Mouse (Mus musculus) intestine, embryonic 15.5 days (tissue): Measurements from ENCODE around the gene Bicc1. TPM values are rescaled to one million over a fixed set of nuclear protein-coding genes. Genes with fewer than 3 reads are reported as not detected.
"Not testable (repeated sequence)": the region's sequence is repeated elsewhere in the genome, so short reads cannot be mapped to it uniquely, and the experiment has no call there.

Experiments
- ATAC-seq: fragments of 200-750 bp; cut with Nextera tagmentation; 2 replicates; pipeline ENCODE4 v1.8.0; 2017; ENCODE audit warnings: moderate TSS enrichment, moderate library complexity
- H3K27ac ChIP-seq: fragments of 300-500 bp; sonication (generic); 2 replicates; pipeline ENCODE4 v1.5.1; 2015; ENCODE audit warnings: mild to moderate bottlenecking, inconsistent platforms
- H3K27me3 ChIP-seq: fragments of 300-500 bp; sonication (generic); replicated peaks from 2 replicates; pipeline ENCODE4 v1.6.1; 2015; ENCODE audit warnings: inconsistent platforms
- H3K36me3 ChIP-seq: fragments of 300-500 bp; sonication (generic); 2 replicates; pipeline ENCODE4 v1.6.1; 2015; ENCODE audit warnings: inconsistent platforms
- H3K4me1 ChIP-seq: fragments of 300-500 bp; sonication (generic); replicated peaks from 2 replicates; pipeline ENCODE4 v1.6.1; 2015; ENCODE audit warnings: inconsistent platforms
- H3K4me2 ChIP-seq: fragments of 300-500 bp; sonication (generic); replicated peaks from 2 replicates; pipeline ENCODE4 v1.6.1; 2015; ENCODE audit warnings: mild to moderate bottlenecking, inconsistent platforms
- H3K4me3 ChIP-seq: fragments of 300-500 bp; sonication (generic); replicated peaks from 2 replicates; pipeline ENCODE4 v1.5.1; 2015; ENCODE audit warnings: inconsistent platforms
- H3K9ac ChIP-seq: fragments of 300-500 bp; sonication (generic); 2 replicates; pipeline ENCODE4 v1.6.1; 2015; ENCODE audit warnings: inconsistent platforms
- H3K9me3 ChIP-seq: fragments of 300-500 bp; sonication (generic); 2 replicates; pipeline ENCODE4 v1.6.1; 2016; ENCODE audit warnings: inconsistent platforms
- WGBS: fragments of 180-500 bp; shearing (Covaris S2); methylation state at CpG from one replicate; pipeline ENCODE4 v1.1.7; 2015; 5-methylcytosine and 5-hydroxymethylcytosine counted together
- polyA plus RNA-seq: library from polyadenylated mRNA; unstranded; fragments of >200 nt; fragmentation: Nextera tagmentation; extraction: Ambion mirVana; gene quantifications from 2 replicates; pipeline ENCODE4 v1.2.1, GENCODE M21; 2015

The Bicc1 gene
- polyA plus RNA-seq, 1 experiment from 2014 or later = 19.3 TPM

DNA sequence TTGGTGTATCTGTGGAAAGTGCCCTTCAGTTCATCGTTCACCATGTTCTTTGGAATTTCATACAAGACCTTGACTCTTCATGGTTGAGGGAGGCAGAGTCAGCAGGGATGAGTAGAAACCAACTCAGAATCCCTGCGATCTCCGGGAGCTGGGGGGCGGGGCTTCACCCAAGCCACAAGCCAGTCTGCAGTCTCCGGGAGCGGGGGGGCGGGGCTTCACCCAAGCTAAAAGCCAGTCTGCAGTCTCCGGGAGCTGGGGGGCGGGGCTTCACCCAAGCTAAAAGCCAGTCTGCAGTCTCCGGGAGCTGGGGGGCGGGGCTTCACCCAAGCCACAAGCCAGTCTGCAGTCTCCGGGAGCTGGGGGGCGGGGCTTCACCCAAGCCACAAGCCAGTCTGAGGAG lies 213.4 kb downstream of the Bicc1 start:
- not testable (repeated sequence) for ATAC-seq, H3K4me1 ChIP-seq, H3K4me2 ChIP-seq, H3K27me3 ChIP-seq, H3K9me3 ChIP-seq, H3K36me3 ChIP-seq, H3K9ac ChIP-seq, H3K27ac ChIP-seq, H3K4me3 ChIP-seq
- WGBS = 94% methylated on average over 13 of the region's 13 CpGs

DNA sequence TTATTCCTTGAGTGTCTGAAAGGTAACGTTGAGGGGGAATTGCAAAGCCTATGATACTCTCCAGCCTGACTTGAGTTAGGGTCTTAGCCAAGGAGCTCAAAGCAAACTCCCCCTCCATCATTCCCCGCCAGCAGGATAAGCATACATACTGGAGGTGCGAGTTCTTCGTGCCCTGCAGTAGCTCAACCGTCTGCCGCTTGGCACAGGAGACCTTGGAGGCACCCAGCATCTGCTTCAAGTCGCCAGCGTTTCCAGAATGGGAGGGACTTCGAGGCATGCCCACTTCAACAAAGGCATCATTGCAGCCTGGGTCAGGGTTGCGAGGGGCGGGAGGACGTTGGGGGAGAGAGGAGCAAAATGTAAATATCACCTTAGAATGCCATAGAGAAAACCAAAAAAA lies 214.4 kb downstream of the Bicc1 start:
- Histone ChIP-seq H3K9me3 (no peaks in the 10 kb centered on the region), H3K36me3 (no peaks in the 10 kb centered on the region), H3K27me3 (no peaks in the 10 kb centered on the region), H3K27ac (no peak overlapping the region), H3K4me3 (no peak overlapping the region), H3K9ac (no peak overlapping the region), H3K4me2 (no peak overlapping the region), H3K4me1 (no peaks in the 10 kb centered on the region)
- ATAC-seq = no peak
- 85% methylated on average over 12 of the region's 12 CpGs for WGBS

DNA sequence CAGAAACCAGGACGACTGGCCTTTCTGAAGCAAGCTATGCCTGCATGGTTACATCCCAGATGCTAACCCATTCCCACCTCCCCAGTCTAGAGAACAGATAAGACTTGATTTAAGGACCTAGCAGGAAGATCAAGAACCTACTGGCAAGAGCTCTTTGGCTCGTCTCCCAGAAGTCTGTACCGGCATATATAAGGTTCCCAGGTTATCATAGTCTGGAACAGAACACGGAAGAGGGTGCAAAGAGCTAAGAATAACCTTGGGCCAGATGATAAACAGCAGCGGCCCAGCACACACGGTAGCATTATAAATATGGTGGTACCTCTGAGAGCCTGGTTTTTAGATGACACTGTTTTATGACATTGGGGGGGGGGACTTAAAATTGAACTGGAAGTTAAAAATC lies 217.9 kb downstream of the Bicc1 start:
- Histone ChIP-seq H3K4me3 (no peak overlapping the region), H3K9ac (no peak overlapping the region), H3K4me1 (no peaks in the 10 kb centered on the region), H3K27ac (no peak overlapping the region), H3K36me3 (no peaks in the 10 kb centered on the region), H3K27me3 (no peaks in the 10 kb centered on the region), H3K9me3 (no peaks in the 10 kb centered on the region), H3K4me2 (no peak overlapping the region)
- ATAC-seq = no peak
- 73% methylated on average over 6 of the region's 6 CpGs for WGBS

DNA sequence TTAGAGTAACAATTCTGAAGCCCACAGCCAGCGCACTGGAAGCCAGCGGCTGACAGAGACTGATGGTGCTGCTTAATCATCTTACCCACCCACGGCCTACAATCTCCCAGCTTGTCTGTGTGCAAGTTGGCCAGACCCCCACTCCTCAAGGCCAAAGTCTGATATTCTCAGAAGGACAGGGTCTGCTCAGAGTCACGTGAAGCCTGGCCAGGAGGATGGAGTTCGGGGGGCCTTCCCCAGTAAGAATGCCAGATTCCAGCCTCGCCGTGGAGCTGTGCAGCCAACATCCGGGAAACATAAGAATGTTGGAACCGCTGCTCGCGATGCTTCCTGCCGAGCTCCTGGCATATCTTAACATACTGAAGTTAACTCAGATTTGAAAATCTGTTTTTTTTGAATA lies 219.7 kb downstream of the Bicc1 start:
- H3K27ac ChIP-seq = no peak overlapping the region
- H3K4me1 ChIP-seq = no peaks in the 10 kb centered on the region
- no peak overlapping the region for H3K9ac ChIP-seq
- H3K4me2 ChIP-seq = no peak overlapping the region
- no peak for ATAC-seq
- H3K4me3 ChIP-seq = no peak overlapping the region
- no peaks in the 10 kb centered on the region for H3K27me3 ChIP-seq
- WGBS = 57% methylated on average over 12 of the region's 12 CpGs
- no peaks in the 10 kb centered on the region for H3K36me3 ChIP-seq
- H3K9me3 ChIP-seq = no peaks in the 10 kb centered on the region

DNA sequence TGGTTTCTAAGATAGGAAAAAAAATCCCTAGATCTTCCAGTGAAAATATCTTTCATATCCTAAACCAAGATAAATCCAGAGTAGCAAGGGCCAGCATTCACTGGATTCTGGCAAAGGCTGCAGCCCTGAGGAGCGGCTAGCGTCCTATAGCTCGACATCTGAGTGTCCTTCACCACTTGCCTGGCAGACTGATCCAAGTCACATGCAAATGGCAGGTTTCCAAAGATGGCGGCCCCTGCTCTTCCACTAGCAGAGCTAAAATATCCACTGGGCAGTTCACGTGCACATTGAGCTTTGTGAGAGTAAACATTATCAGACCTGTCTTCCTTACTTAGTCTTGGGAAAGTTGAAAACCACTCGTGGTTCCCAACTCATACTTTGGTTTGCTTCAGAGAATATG lies 222.1 kb downstream of the Bicc1 start:
- 86% methylated on average over 6 of the region's 6 CpGs for WGBS
- Histone ChIP-seq H3K27me3 (no peaks in the 10 kb centered on the region), H3K4me2 (no peak overlapping the region), H3K27ac (no peak overlapping the region), H3K9me3 (no peaks in the 10 kb centered on the region), H3K4me1 (no peaks in the 10 kb centered on the region), H3K36me3 (no peaks in the 10 kb centered on the region), H3K4me3 (no peak overlapping the region), H3K9ac (no peak overlapping the region)
- ATAC-seq = no peak

DNA sequence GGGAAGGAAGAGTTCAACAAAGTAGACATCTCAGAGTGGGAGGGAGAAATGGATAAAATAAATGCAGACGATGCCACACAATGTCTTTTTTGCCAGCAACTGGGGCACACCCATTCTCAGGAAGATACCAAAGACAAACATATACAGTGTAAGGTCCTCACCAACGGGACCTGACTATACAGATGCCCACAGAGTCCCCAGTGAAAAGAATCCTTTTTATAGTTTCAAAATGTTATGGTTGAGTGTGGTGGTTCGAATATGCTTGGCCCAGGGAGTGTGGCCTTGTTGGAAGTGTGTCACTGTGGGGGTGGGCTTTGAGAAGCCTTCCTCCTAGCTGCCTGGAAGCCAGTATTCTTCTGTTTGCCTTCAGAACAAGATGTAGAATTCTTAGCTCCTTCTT lies 223.5 kb downstream of the Bicc1 start:
- Histone ChIP-seq H3K9ac (no peak overlapping the region), H3K4me2 (no peak overlapping the region), H3K4me1 (no peaks in the 10 kb centered on the region), H3K9me3 (no peaks in the 10 kb centered on the region), H3K36me3 (no peaks in the 10 kb centered on the region), H3K4me3 (no peak overlapping the region), H3K27me3 (no peaks in the 10 kb centered on the region), H3K27ac (no peak overlapping the region)
- 91% methylated on average over 3 of the region's 3 CpGs for WGBS
- no peak for ATAC-seq

DNA sequence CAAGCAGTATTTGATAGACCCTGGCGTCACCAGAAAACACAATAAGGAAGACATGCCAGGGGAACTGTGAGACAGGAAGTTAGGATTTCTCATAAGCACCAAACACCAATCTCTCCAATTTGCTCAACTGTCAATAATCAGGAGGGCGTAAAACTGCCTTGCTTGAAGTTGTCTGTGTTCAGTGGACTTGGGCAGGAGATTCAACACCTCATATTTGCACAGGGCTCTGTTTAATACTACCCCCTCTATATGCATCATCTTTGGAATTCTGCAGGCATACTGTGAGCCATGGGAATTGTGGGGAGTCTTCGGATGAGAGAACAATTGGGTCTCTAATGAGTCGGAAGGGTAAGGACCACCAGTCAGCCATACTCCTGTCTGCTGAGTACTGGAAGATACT lies 233.4 kb downstream of the Bicc1 start:
- no peak overlapping the region for H3K4me3 ChIP-seq
- no peaks in the 10 kb centered on the region for H3K27me3 ChIP-seq
- peaks cover 11% of the 10 kb centered on the region; the same call in 1 of the 2 replicates for H3K36me3 ChIP-seq
- H3K9ac ChIP-seq = no peak overlapping the region
- H3K4me1 ChIP-seq = no peaks in the 10 kb centered on the region
- WGBS = 89% methylated on average over 4 of the region's 4 CpGs
- no peaks in the 10 kb centered on the region for H3K9me3 ChIP-seq
- H3K4me2 ChIP-seq = no peak overlapping the region
- no peak for ATAC-seq
- no peak overlapping the region for H3K27ac ChIP-seq

DNA sequence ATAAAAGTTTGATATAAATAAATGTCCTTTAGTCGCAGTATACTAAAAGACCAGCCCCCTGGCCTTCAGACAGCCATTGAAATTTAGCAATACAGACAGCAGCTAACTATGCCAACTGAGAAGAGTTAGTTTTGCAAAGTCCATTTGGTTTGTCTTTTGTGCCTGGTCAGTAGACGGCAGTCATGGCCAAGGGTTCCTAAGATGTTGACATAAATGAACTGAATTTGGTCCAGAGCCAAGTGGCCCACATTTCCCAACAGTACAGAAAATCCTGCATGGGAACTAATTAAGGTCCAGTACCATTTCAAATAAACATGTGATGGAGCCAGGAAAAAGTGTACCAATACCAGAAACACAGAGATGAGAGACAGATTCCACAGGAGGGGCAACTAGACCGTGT lies 235.2 kb downstream of the Bicc1 start:
- no peak overlapping the region for H3K27ac ChIP-seq
- ATAC-seq = no peak
- no peaks in the 10 kb centered on the region for H3K9me3 ChIP-seq
- no peak overlapping the region for H3K4me2 ChIP-seq
- WGBS = 66% methylated on average over 3 of the region's 3 CpGs
- peaks cover 5% of the 10 kb centered on the region; the same call in 1 of the 2 replicates for H3K36me3 ChIP-seq
- H3K4me3 ChIP-seq = no peak overlapping the region
- H3K27me3 ChIP-seq = no peaks in the 10 kb centered on the region
- H3K9ac ChIP-seq = no peak overlapping the region
- no peaks in the 10 kb centered on the region for H3K4me1 ChIP-seq

DNA sequence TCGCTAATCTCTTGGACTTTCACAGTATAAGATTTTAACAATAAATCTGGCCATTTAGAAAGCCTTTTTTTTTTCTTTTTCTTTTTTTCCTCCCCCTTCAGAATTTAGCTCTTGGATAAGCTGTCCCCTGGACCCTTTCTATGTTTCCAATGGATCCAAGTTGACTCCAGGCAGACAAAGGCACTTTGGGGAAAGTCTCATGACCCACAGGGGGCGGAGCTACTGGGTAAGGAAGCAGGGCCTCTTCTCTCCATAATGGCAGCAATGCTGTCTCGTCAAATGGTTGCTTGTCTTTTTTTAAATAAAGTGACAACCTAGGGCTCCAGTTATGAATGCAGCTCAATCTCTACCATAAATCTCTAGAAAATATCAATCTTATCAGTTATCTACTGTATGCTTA lies 235.6 kb downstream of the Bicc1 start:
- H3K4me2 ChIP-seq = no peak overlapping the region
- no peak overlapping the region for H3K9ac ChIP-seq
- ATAC-seq = no peak
- peaks cover 5% of the 10 kb centered on the region; the same call in 1 of the 2 replicates for H3K36me3 ChIP-seq
- 90% methylated on average over 3 of the region's 3 CpGs for WGBS
- no peaks in the 10 kb centered on the region for H3K4me1 ChIP-seq
- no peak overlapping the region for H3K27ac ChIP-seq
- no peaks in the 10 kb centered on the region for H3K9me3 ChIP-seq
- H3K27me3 ChIP-seq = no peaks in the 10 kb centered on the region
- H3K4me3 ChIP-seq = no peak overlapping the region

DNA sequence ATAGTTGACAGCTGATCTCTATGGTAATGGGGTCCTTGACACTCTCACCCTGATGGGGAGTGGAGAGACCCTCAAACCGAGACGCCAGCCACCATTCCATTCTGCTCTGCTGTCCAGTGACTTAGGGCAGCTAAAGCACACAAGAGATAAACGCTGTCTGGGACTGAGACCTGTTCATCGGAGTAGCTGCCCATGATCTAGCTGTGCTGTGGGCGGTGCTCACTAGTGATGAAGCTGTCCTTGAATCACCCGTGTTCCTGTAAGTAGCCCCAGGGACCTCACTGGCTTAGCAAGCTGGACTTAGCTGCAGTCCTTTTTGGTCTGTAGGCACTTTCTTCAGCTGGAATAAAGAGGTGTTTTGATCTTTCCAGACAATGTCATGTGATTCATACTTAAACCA lies 238.0 kb downstream of the Bicc1 start:
- H3K27me3 ChIP-seq = no peaks in the 10 kb centered on the region
- no peak overlapping the region for H3K4me3 ChIP-seq
- H3K9me3 ChIP-seq = no peaks in the 10 kb centered on the region
- H3K9ac ChIP-seq = no peak overlapping the region
- no peaks in the 10 kb centered on the region for H3K4me1 ChIP-seq
- H3K36me3 ChIP-seq = peaks cover 5% of the 10 kb centered on the region; the same call in 1 of the 2 replicates
- ATAC-seq = no peak
- H3K27ac ChIP-seq = no peak overlapping the region
- H3K4me2 ChIP-seq = no peak overlapping the region
- WGBS = 88% methylated on average over 6 of the region's 6 CpGs

DNA sequence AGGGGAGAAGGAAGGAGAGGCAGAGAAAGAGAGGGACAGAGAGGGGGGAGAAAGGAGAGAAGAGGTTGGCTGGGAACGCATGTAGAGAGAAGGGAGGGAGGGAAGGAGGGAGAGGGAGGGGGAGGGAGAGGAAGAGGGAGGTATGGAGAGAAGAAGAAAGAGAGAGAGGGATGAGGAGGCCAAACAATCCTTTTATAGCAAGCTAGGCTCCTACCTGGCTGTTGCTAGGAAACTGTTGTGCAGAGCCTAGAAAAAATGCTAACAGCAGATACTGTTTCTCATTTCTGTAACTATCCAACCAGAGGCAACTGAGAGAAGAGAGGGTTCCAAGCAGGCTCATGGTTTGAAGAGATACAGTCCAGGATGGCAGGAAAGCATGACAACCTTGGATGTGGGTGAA lies 239.6 kb downstream of the Bicc1 start:
- Histone ChIP-seq H3K27me3 (no peaks in the 10 kb centered on the region), H3K4me1 (no peaks in the 10 kb centered on the region), H3K9ac (no peak overlapping the region), H3K27ac (no peak overlapping the region), H3K36me3 (peaks cover 5% of the 10 kb centered on the region; the same call in 1 of the 2 replicates), H3K4me2 (no peak overlapping the region), H3K9me3 (no peaks in the 10 kb centered on the region), H3K4me3 (no peak overlapping the region)
- 68% methylated on average over 1 of the region's 1 CpGs for WGBS
- ATAC-seq = no peak

DNA sequence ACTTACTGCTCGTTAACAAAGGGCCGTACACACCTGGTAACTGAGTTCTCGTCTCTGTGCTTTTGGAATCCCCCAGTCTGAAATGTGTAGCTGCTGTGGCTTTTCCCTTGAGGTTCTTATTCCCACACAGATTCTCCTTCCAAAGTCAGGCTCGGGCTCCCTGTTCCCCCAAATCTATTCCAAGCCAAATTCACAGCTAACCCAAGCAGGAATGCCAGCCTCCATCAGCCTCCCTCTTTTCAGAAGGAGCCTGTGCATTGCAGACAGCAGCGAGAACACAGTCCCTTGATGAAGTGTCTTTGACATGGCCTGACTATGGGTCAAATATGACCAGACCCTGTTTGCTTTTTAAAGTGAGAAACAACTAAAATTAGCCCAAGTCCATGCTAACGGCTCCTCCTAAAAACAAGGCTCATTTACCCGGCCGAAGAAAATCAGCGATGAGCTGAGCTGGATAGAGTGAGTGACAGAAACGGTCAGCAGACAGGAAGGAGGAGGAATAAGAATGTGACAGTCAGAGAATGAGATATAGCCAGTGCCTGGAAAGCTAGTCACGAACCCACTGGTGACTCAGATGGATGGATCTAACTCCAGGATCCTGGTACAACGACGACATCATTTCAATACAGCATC lies 240.4 kb downstream of the Bicc1 start:
- Histone ChIP-seq H3K9ac (no peak overlapping the region), H3K36me3 (peaks cover 5% of the 10 kb centered on the region; the same call in 1 of the 2 replicates), H3K4me2 (no peak overlapping the region), H3K27ac (no peak overlapping the region), H3K9me3 (no peaks in the 10 kb centered on the region), H3K4me1 (no peaks in the 10 kb centered on the region), H3K4me3 (no peak overlapping the region), H3K27me3 (no peaks in the 10 kb centered on the region)
- no peak for ATAC-seq
- 80% methylated on average over 13 of the region's 13 CpGs for WGBS

DNA sequence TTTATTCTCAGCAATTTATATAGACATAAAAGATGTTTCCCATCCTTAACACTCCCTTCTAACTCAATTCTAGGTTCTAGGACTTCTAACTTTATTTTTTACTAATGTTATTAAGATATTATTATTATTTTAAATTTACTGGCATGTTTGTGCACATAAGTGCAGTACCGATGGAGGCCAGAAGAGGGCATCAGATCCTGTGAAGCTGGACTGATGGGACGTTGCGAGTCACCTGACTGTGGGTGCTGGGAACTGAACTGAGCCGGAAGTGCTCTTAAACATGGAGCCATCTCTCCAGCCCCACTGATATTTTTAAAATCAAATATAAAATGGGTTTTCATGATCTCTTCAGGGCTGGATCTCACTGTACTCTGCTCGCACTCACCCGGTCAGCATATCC lies 242.8 kb downstream of the Bicc1 start:
- H3K27ac ChIP-seq = no peak overlapping the region
- no peak overlapping the region for H3K4me2 ChIP-seq
- ATAC-seq = no peak
- 88% methylated on average over 6 of the region's 6 CpGs for WGBS
- H3K36me3 ChIP-seq = no peaks in the 10 kb centered on the region
- no peak overlapping the region for H3K9ac ChIP-seq
- H3K4me3 ChIP-seq = no peak overlapping the region
- H3K4me1 ChIP-seq = no peaks in the 10 kb centered on the region
- H3K9me3 ChIP-seq = no peaks in the 10 kb centered on the region
- H3K27me3 ChIP-seq = no peaks in the 10 kb centered on the region
